Mouse (Mus musculus) liver, embryonic 18 days (tissue): ENCODE measurements around the gene Olfr944. TPM values are rescaled to one million over a fixed set of nuclear protein-coding genes. Genes with fewer than 3 reads are reported as not detected.

ENCODE experiments used
- polyA plus RNA-seq: library from polyadenylated mRNA; depleted of rRNA; stranded (reverse); fragments of >200 nt; gene quantifications from 2 replicates; pipeline ENCODE4 v1.2.3, GENCODE M21; 2012; rRNA removed

Gene Olfr944
- polyA plus RNA-seq: not detected in 2 replicates

GRCm38 (mm10) chr9:39201620-39202019 lies at the start of gene Olfr944:
Gene Olfr944, plus strand, starts transcription at chr9:39201920.

GRCm38 (mm10) chr9:39166004-39166403 lies 35.7 kb upstream of the Olfr944 start, which contains the start of gene Olfr943:
Gene Olfr943, plus strand, starts transcription at chr9:39166304.

GRCm38 (mm10) chr9:39249894-39250293 lies 48.2 kb downstream of the Olfr944 start, which contains the start of gene Olfr1537:
Gene Olfr1537, minus strand, starts transcription at chr9:39249994.

Other genes with a start within 250 kb of the Olfr944 start
- gene Olfr933, start 229.6 kb upstream of the Olfr944 start, polyA plus RNA-seq: not detected in 2 replicates
- gene Olfr934, start 213.6 kb upstream of the Olfr944 start, polyA plus RNA-seq: not detected in 2 replicates
- gene Olfr935, start 202.2 kb upstream of the Olfr944 start, polyA plus RNA-seq: not detected in 2 replicates
- not detected in 2 replicates for gene Olfr146, start 178.5 kb upstream of the Olfr944 start, polyA plus RNA-seq
- not detected in 2 replicates for gene Olfr937, start 137.0 kb upstream of the Olfr944 start, polyA plus RNA-seq
- not detected in 2 replicates for gene Olfr938, start 123.0 kb upstream of the Olfr944 start, polyA plus RNA-seq
- not detected in 2 replicates for gene Olfr27, start 73.8 kb upstream of the Olfr944 start, polyA plus RNA-seq
- not detected in 2 replicates for gene Olfr943, start 35.6 kb upstream of the Olfr944 start, polyA plus RNA-seq
- gene Olfr1537, start 48.1 kb downstream of the Olfr944 start, polyA plus RNA-seq: not detected in 2 replicates
- gene Olfr945, start 74.9 kb downstream of the Olfr944 start, polyA plus RNA-seq: not detected in 2 replicates
- not detected in 2 replicates for gene Olfr948, start 124.1 kb downstream of the Olfr944 start, polyA plus RNA-seq
- gene Olfr951, start 185.5 kb downstream of the Olfr944 start, polyA plus RNA-seq: not detected in 2 replicates
- gene Olfr952, start 225.2 kb downstream of the Olfr944 start, polyA plus RNA-seq: not detected in 2 replicates